Mouse (Mus musculus) liver, adult 2 months (tissue): ENCODE results near the gene Arhgef3.

Source experiments
- CTCF ChIP-seq: fragments of 200-500 bp; IDR thresholded peaks from 2 replicates; pipeline ENCODE4 v1.5.1; 2011; ENCODE audit warnings: low read depth, low read length, control low read depth
- POLR2A ChIP-seq: fragments of 200-500 bp; IDR thresholded peaks from 2 replicates; pipeline ENCODE4 v1.6.1; 2011; ENCODE audit warnings: low read length, control low read depth; ENCODE audit not compliant: insufficient read depth; ENCODE audit errors: extremely low read depth

GRCm38 (mm10) chr14:27332359-27332987 lies 217.8 kb downstream of the Arhgef3 start:
- TF ChIP-seq CTCF: no peak
- no peak for TF ChIP-seq POLR2A
